Mouse (Mus musculus): ENCODE results near the gene Grik4. TPM values are rescaled to one million over a fixed set of nuclear protein-coding genes. Genes with fewer than 3 reads are reported as not detected.
A peak's percentile ranks its signal among the peaks of the same experiment; 100 is the strongest.
"Not testable (repeated sequence)": the region's sequence is repeated elsewhere in the genome, so short reads cannot be mapped to it uniquely, and the experiment has no call there.

Grik4 gene
- polyA plus RNA-seq (2014; fragmentation: Nextera tagmentation; extraction: Ambion mirVana) = 1.2 TPM in 2 replicates

- Histone ChIP-seq H3K36me3 (ENCODE audit: control insufficient read depth, insufficient read depth, low read length) (no peaks in the 10 kb centered on the region), H3K4me2 (peak within 1 kb of the TSS; percentile 98), H3K9me3 (ENCODE audit: control insufficient read depth, low read length) (no peaks in the 10 kb centered on the region), H3K27me3 (ENCODE audit: control insufficient read depth, insufficient read depth, low read length) (peaks cover 8% of the 10 kb centered on the region), H3K9ac (ENCODE audit: low read length) (peak within 1 kb of the TSS; percentile 89), H3K27ac (ENCODE audit: low read depth, low read length) (no peak within 1 kb of the TSS), H3K4me1 (ENCODE audit: control insufficient read depth, insufficient read depth, low read length) (peaks cover 9% of the 10 kb centered on the region), H3K4me3 (ENCODE audit: low read depth, low read length) (peak within 1 kb of the TSS; percentile 79)
- DNase-seq (ENCODE audit: low spot score, missing footprints) = peak; percentile 95
- WGBS = under 1% methylated on average over 55 of the region's 68 CpGs
- peak; percentile 61 for ATAC-seq (ENCODE audit: low FRiP score)
Observed at GRCm38 (mm10) chr9:42943781-42944535, at the start of gene Grik4. Gene Grik4, minus strand, starts transcription at chr9:42944493.

- peaks cover 12% of the 10 kb centered on the region; the same call in 1 of the 2 replicates for H3K36me3 ChIP-seq (ENCODE audit: control insufficient read depth, insufficient read depth, low read length)
- H3K9ac ChIP-seq (ENCODE audit: low read length) = no peak overlapping the region
- no peaks in the 10 kb centered on the region for H3K9me3 ChIP-seq (ENCODE audit: control insufficient read depth, low read length)
- DNase-seq (ENCODE audit: low spot score, missing footprints) (no peak), ATAC-seq (ENCODE audit: low FRiP score) (no peak)
- no peak overlapping the region for H3K4me2 ChIP-seq
- no peak overlapping the region for H3K27ac ChIP-seq (ENCODE audit: low read depth, low read length)
- 92% methylated on average over 4 of the region's 4 CpGs for WGBS
- no peak overlapping the region for H3K4me3 ChIP-seq (ENCODE audit: low read depth, low read length)
- no peaks in the 10 kb centered on the region for H3K27me3 ChIP-seq (ENCODE audit: control insufficient read depth, insufficient read depth, low read length)
- no peaks in the 10 kb centered on the region for H3K4me1 ChIP-seq (ENCODE audit: control insufficient read depth, insufficient read depth, low read length)
Observed at GRCm38 (mm10) chr9:42993659-42994058, 49.4 kb upstream of the Grik4 start.

GRCm38 (mm10) chr9:42987988-42988387 lies 43.7 kb upstream of the Grik4 start:
- no peak for DNase-seq (ENCODE audit: low spot score, missing footprints)
- H3K27ac ChIP-seq (ENCODE audit: low read depth, low read length) = no peak overlapping the region
- no peak overlapping the region for H3K4me2 ChIP-seq
- no peak for ATAC-seq (ENCODE audit: low FRiP score)
- no peaks in the 10 kb centered on the region for H3K4me1 ChIP-seq (ENCODE audit: control insufficient read depth, insufficient read depth, low read length)
- no peaks in the 10 kb centered on the region for H3K9me3 ChIP-seq (ENCODE audit: control insufficient read depth, low read length)
- H3K4me3 ChIP-seq (ENCODE audit: low read depth, low read length) = no peak overlapping the region
- H3K27me3 ChIP-seq (ENCODE audit: control insufficient read depth, insufficient read depth, low read length) = no peaks in the 10 kb centered on the region
- H3K36me3 ChIP-seq (ENCODE audit: control insufficient read depth, insufficient read depth, low read length) = peaks cover 6% of the 10 kb centered on the region; the same call in 1 of the 2 replicates
- H3K9ac ChIP-seq (ENCODE audit: low read length) = no peak overlapping the region
- WGBS = 93% methylated on average over 4 of the region's 4 CpGs

GRCm38 (mm10) chr9:42968894-42969521 lies 24.7 kb upstream of the Grik4 start:
- Histone ChIP-seq H3K36me3 (ENCODE audit: control insufficient read depth, insufficient read depth, low read length) (peaks cover 9% of the 10 kb centered on the region), H3K27me3 (ENCODE audit: control insufficient read depth, insufficient read depth, low read length) (no peaks in the 10 kb centered on the region), H3K4me1 (ENCODE audit: control insufficient read depth, insufficient read depth, low read length) (no peaks in the 10 kb centered on the region), H3K4me2 (no peak overlapping the region), H3K27ac (ENCODE audit: low read depth, low read length) (no peak overlapping the region), H3K9ac (ENCODE audit: low read length) (no peak overlapping the region), H3K4me3 (ENCODE audit: low read depth, low read length) (no peak overlapping the region), H3K9me3 (ENCODE audit: control insufficient read depth, low read length) (no peaks in the 10 kb centered on the region)
- WGBS = 75% methylated on average over 11 of the region's 11 CpGs
- ATAC-seq (ENCODE audit: low FRiP score) = no peak
- DNase-seq (ENCODE audit: low spot score, missing footprints) = no peak

- Histone ChIP-seq H3K27ac (ENCODE audit: low read depth, low read length) (no peak overlapping the region), H3K4me1 (ENCODE audit: control insufficient read depth, insufficient read depth, low read length) (no peaks in the 10 kb centered on the region), H3K27me3 (ENCODE audit: control insufficient read depth, insufficient read depth, low read length) (no peaks in the 10 kb centered on the region), H3K4me3 (ENCODE audit: low read depth, low read length) (no peak overlapping the region), H3K4me2 (no peak overlapping the region), H3K36me3 (ENCODE audit: control insufficient read depth, insufficient read depth, low read length) (peaks cover 9% of the 10 kb centered on the region), H3K9ac (ENCODE audit: low read length) (no peak overlapping the region), H3K9me3 (ENCODE audit: control insufficient read depth, low read length) (no peaks in the 10 kb centered on the region)
- no peak for ATAC-seq (ENCODE audit: low FRiP score)
- 94% methylated on average over 9 of the region's 9 CpGs for WGBS
- DNase-seq (ENCODE audit: low spot score, missing footprints) = no peak
Observed at GRCm38 (mm10) chr9:42967731-42968130, 23.4 kb upstream of the Grik4 start.

- not testable (repeated sequence) for H3K9ac ChIP-seq (ENCODE audit: low read length); H3K27me3 ChIP-seq (ENCODE audit: control insufficient read depth, insufficient read depth, low read length); H3K9me3 ChIP-seq (ENCODE audit: control insufficient read depth, low read length); H3K36me3 ChIP-seq (ENCODE audit: control insufficient read depth, insufficient read depth, low read length); H3K4me3 ChIP-seq (ENCODE audit: low read depth, low read length); ATAC-seq (ENCODE audit: low FRiP score); H3K27ac ChIP-seq (ENCODE audit: low read depth, low read length); DNase-seq (ENCODE audit: low spot score, missing footprints); H3K4me2 ChIP-seq; H3K4me1 ChIP-seq (ENCODE audit: control insufficient read depth, insufficient read depth, low read length)
- 89% methylated on average over 2 of the region's 3 CpGs for WGBS
Observed at GRCm38 (mm10) chr9:42964809-42965208, 20.5 kb upstream of the Grik4 start.

GRCm38 (mm10) chr9:42964366-42964765 lies 20.1 kb upstream of the Grik4 start:
- Histone ChIP-seq H3K4me2 (no peak overlapping the region), H3K4me3 (ENCODE audit: low read depth, low read length) (no peak overlapping the region), H3K27ac (ENCODE audit: low read depth, low read length) (no peak overlapping the region), H3K9ac (ENCODE audit: low read length) (no peak overlapping the region), H3K9me3 (ENCODE audit: control insufficient read depth, low read length) (no peaks in the 10 kb centered on the region), H3K27me3 (ENCODE audit: control insufficient read depth, insufficient read depth, low read length) (no peaks in the 10 kb centered on the region), H3K4me1 (ENCODE audit: control insufficient read depth, insufficient read depth, low read length) (no peaks in the 10 kb centered on the region), H3K36me3 (ENCODE audit: control insufficient read depth, insufficient read depth, low read length) (peaks cover 5% of the 10 kb centered on the region)
- WGBS = 90% methylated on average over 12 of the region's 12 CpGs
- DNase-seq (ENCODE audit: low spot score, missing footprints) (no peak), ATAC-seq (ENCODE audit: low FRiP score) (no peak)

GRCm38 (mm10) chr9:42962506-42962905 lies 18.2 kb upstream of the Grik4 start:
- Histone ChIP-seq H3K4me1 (ENCODE audit: control insufficient read depth, insufficient read depth, low read length) (no peaks in the 10 kb centered on the region), H3K27me3 (ENCODE audit: control insufficient read depth, insufficient read depth, low read length) (no peaks in the 10 kb centered on the region), H3K4me3 (ENCODE audit: low read depth, low read length) (no peak overlapping the region), H3K9ac (ENCODE audit: low read length) (no peak overlapping the region), H3K36me3 (ENCODE audit: control insufficient read depth, insufficient read depth, low read length) (peaks cover 5% of the 10 kb centered on the region), H3K9me3 (ENCODE audit: control insufficient read depth, low read length) (no peaks in the 10 kb centered on the region), H3K4me2 (no peak overlapping the region), H3K27ac (ENCODE audit: low read depth, low read length) (no peak overlapping the region)
- ATAC-seq (ENCODE audit: low FRiP score) = no peak
- DNase-seq (ENCODE audit: low spot score, missing footprints) = no peak
- WGBS = 90% methylated on average over 6 of the region's 6 CpGs

- ATAC-seq (ENCODE audit: low FRiP score) (no peak), DNase-seq (ENCODE audit: low spot score, missing footprints) (no peak)
- Histone ChIP-seq H3K9ac (ENCODE audit: low read length) (no peak overlapping the region), H3K27me3 (ENCODE audit: control insufficient read depth, insufficient read depth, low read length) (no peaks in the 10 kb centered on the region), H3K9me3 (ENCODE audit: control insufficient read depth, low read length) (no peaks in the 10 kb centered on the region), H3K36me3 (ENCODE audit: control insufficient read depth, insufficient read depth, low read length) (no peaks in the 10 kb centered on the region), H3K4me3 (ENCODE audit: low read depth, low read length) (no peak overlapping the region), H3K4me1 (ENCODE audit: control insufficient read depth, insufficient read depth, low read length) (no peaks in the 10 kb centered on the region), H3K4me2 (no peak overlapping the region), H3K27ac (ENCODE audit: low read depth, low read length) (no peak overlapping the region)
- 72% methylated on average over 7 of the region's 7 CpGs for WGBS
Observed at GRCm38 (mm10) chr9:42958401-42958800, 14.1 kb upstream of the Grik4 start.
